16 mouse cellular contexts compared by ENCODE assay signal in genomic region chr4:119119354-119119753, GRCm38 (mm10). TPM values are rescaled to one million over a fixed set of nuclear protein-coding genes. Genes with fewer than 3 reads are reported as not detected.
DNase-seq lines count a peak whose midpoint lies in the region; ATAC-seq and TF ChIP-seq lines count a peak whose summit lies in the region.
"Had no signal": no experiment of that assay in that cellular context is flagged by ENCODE, and none has a peak within 500 bp of the region (broad histone marks: within the 10 kb centered on the region; RNA-seq: fewer than 3 reads in every experiment).

No protein-coding gene starts in this region.

- H3K9ac ChIP-seq in heart, embryonic 11.5 days (ENCODE audit: low read depth, low read length): peak overlapping the region; percentile 56
- H3K9ac ChIP-seq in kidney, embryonic 15.5 days: no peak overlapping the region
- H3K9ac ChIP-seq in liver, embryonic 16.5 days (ENCODE audit: low read depth, low read length): no peak overlapping the region; the same call in 1 of the 2 replicates
- no peak overlapping the region for H3K9ac ChIP-seq in forebrain, embryonic 16.5 days (replicated peaks; ENCODE audit: low read depth, low read length)
- H3K9ac ChIP-seq: hindbrain, embryonic 13.5 days; midbrain, embryonic 12.5 days had no signal

- ATAC-seq in heart, embryonic 11.5 days (replicated peaks; ENCODE audit: insufficient number of reproducible peaks, low FRiP score, low TSS enrichment): no peak
- no peak for ATAC-seq in kidney, embryonic 15.5 days (replicated peaks; ENCODE audit: low FRiP score)
- ATAC-seq in liver, embryonic 16.5 days (ENCODE audit: low read depth): no peak
- no peak for ATAC-seq in forebrain, embryonic 16.5 days
- ATAC-seq: intestine, embryonic 16.5 days; Patski had no signal

- no peak for TF ChIP-seq CTCF in E14TG2a.4 (conservative IDR thresholded peaks at IDR 0.05; ENCODE audit: low read length)

- DNase-seq in heart, postnatal 4 days: no peak
- no peak for DNase-seq in kidney, postnatal 4 days
- DNase-seq in frontal cortex, postnatal 25 days (ENCODE audit: low spot score in 2 of 2): no peak
- DNase-seq: cerebellum, adult 11 months; cerebellum, postnatal 36 days; retina, postnatal 1 day; thymus, postnatal 25 days had no signal

- peaks cover 92% of the 10 kb centered on the region for H3K4me1 ChIP-seq in heart, embryonic 11.5 days (ENCODE audit: control insufficient read depth, insufficient read depth, low read length)
- peaks cover 60% of the 10 kb centered on the region for H3K4me1 ChIP-seq in kidney, embryonic 15.5 days
- H3K4me1 ChIP-seq in E14TG2a.4 (replicated peaks; ENCODE audit: low read depth, low read length): peaks cover 100% of the 10 kb centered on the region
- peaks cover 88% of the 10 kb centered on the region for H3K4me1 ChIP-seq in liver, embryonic 16.5 days (ENCODE audit: control insufficient read depth, low read depth, low read length)
- H3K4me1 ChIP-seq in forebrain, embryonic 16.5 days (replicated peaks; ENCODE audit: control insufficient read depth, insufficient read depth, low read length): no peaks in the 10 kb centered on the region

- no peak overlapping the region for H3K4me2 ChIP-seq in heart, embryonic 11.5 days
- H3K4me2 ChIP-seq in kidney, embryonic 15.5 days: no peak overlapping the region
- no peak overlapping the region for H3K4me2 ChIP-seq in liver, embryonic 16.5 days (ENCODE audit: low read depth, low read length)
- no peak overlapping the region for H3K4me2 ChIP-seq in forebrain, embryonic 16.5 days (ENCODE audit: low read length)
- H3K4me2 ChIP-seq: hindbrain, embryonic 13.5 days; midbrain, embryonic 12.5 days had no signal

- H3K27me3 ChIP-seq in heart, embryonic 11.5 days (ENCODE audit: control insufficient read depth, insufficient read depth, low read length): no peaks in the 10 kb centered on the region
- no peaks in the 10 kb centered on the region for H3K27me3 ChIP-seq in kidney, embryonic 15.5 days
- no peaks in the 10 kb centered on the region for H3K27me3 ChIP-seq in E14TG2a.4 (ENCODE audit: insufficient read depth, low read length)
- H3K27me3 ChIP-seq in liver, embryonic 16.5 days (ENCODE audit: control insufficient read depth, insufficient read depth, low read depth, low read length): no peaks in the 10 kb centered on the region
- no peaks in the 10 kb centered on the region for H3K27me3 ChIP-seq in forebrain, embryonic 16.5 days (replicated peaks; ENCODE audit: control insufficient read depth, insufficient read depth, low read length)
- H3K27me3 ChIP-seq: hindbrain, embryonic 13.5 days; midbrain, embryonic 12.5 days; Patski had no signal

- peak overlapping the region; percentile 86 for H3K27ac ChIP-seq in heart, embryonic 11.5 days (ENCODE audit: low read depth, low read length)
- peak overlapping the region; percentile 59 for H3K27ac ChIP-seq in kidney, embryonic 15.5 days
- peak overlapping the region; percentile 35 for H3K27ac ChIP-seq in liver, embryonic 16.5 days (ENCODE audit: low read length)
- H3K27ac ChIP-seq in forebrain, embryonic 16.5 days (ENCODE audit: low read length): no peak overlapping the region
- H3K27ac ChIP-seq: hindbrain, embryonic 13.5 days; midbrain, embryonic 12.5 days had no signal

- H3K36me3 ChIP-seq in heart, embryonic 11.5 days (ENCODE audit: control insufficient read depth, insufficient read depth, low read length): peaks cover 15% of the 10 kb centered on the region
- peaks cover 40% of the 10 kb centered on the region for H3K36me3 ChIP-seq in kidney, embryonic 15.5 days
- peaks cover 100% of the 10 kb centered on the region for H3K36me3 ChIP-seq in E14TG2a.4 (ENCODE audit: insufficient read depth, low read length)
- H3K36me3 ChIP-seq in liver, embryonic 16.5 days (ENCODE audit: control insufficient read depth, insufficient read depth): peaks cover 97% of the 10 kb centered on the region
- no peaks in the 10 kb centered on the region for H3K36me3 ChIP-seq in forebrain, embryonic 16.5 days (ENCODE audit: control insufficient read depth, insufficient read depth)

- WGBS in heart, embryonic 11.5 days (ENCODE audit: insufficient replicate concordance): 71% methylated on average over 5 of the region's 5 CpGs
- WGBS in kidney, embryonic 15.5 days: 62% methylated on average over 5 of the region's 5 CpGs
- 47% methylated on average over 5 of the region's 5 CpGs for WGBS in liver, embryonic 16.5 days (ENCODE audit: insufficient replicate concordance)
- 68% methylated on average over 5 of the region's 5 CpGs for WGBS in forebrain, embryonic 16.5 days

- H3K9me3 ChIP-seq in heart, embryonic 11.5 days (replicated peaks; ENCODE audit: control insufficient read depth, low read length): no peaks in the 10 kb centered on the region
- H3K9me3 ChIP-seq in kidney, embryonic 15.5 days (replicated peaks): no peaks in the 10 kb centered on the region
- H3K9me3 ChIP-seq in E14TG2a.4 (ENCODE audit: low read length): no peaks in the 10 kb centered on the region
- no peaks in the 10 kb centered on the region for H3K9me3 ChIP-seq in liver, embryonic 16.5 days (replicated peaks; ENCODE audit: control insufficient read depth, low read length)
- no peaks in the 10 kb centered on the region for H3K9me3 ChIP-seq in forebrain, embryonic 16.5 days (ENCODE audit: control insufficient read depth, low read length)
- H3K9me3 ChIP-seq: hindbrain, embryonic 13.5 days; midbrain, embryonic 12.5 days had no signal

- no peak overlapping the region for H3K4me3 ChIP-seq in heart, embryonic 11.5 days (ENCODE audit: low read depth, low read length)
- H3K4me3 ChIP-seq in kidney, embryonic 15.5 days (replicated peaks): no peak overlapping the region
- H3K4me3 ChIP-seq in E14TG2a.4 (replicated peaks; ENCODE audit: low read length): peak overlapping the region; percentile 97
- H3K4me3 ChIP-seq in liver, embryonic 16.5 days (ENCODE audit: low read depth, low read length): no peak overlapping the region
- H3K4me3 ChIP-seq in forebrain, embryonic 16.5 days (replicated peaks; ENCODE audit: low read length): no peak overlapping the region
- H3K4me3 ChIP-seq: hindbrain, embryonic 13.5 days; midbrain, embryonic 12.5 days had no signal

RNA-seq across cellular contexts. Expression of gene Slc2a1, which starts 10.8 kb away (rescaled TPM):
- polyA plus RNA-seq in heart, embryonic 11.5 days (2014; fragmentation: Nextera tagmentation; extraction: Ambion mirVana): 426 and 446 TPM in 2 replicates
- total RNA-seq in heart, postnatal 4 days (2021): 10 to 100 TPM; 15.2 to 16.2 TPM
- polyA plus RNA-seq in kidney, embryonic 15.5 days (2015; fragmentation: Nextera tagmentation; extraction: Ambion mirVana): 78.5 and 91.6 TPM in 2 replicates
- 288 and 291 TPM in 2 replicates for polyA plus RNA-seq in liver, embryonic 16.5 days (2015; fragmentation: Nextera tagmentation; extraction: Ambion mirVana)
- polyA plus RNA-seq in forebrain, embryonic 16.5 days (2015; fragmentation: Nextera tagmentation; extraction: Ambion mirVana): 88.3 and 103 TPM in 2 replicates

RNA-seq across cellular contexts. Expression of gene Zfp691, which starts 54.6 kb away (rescaled TPM):
- polyA plus RNA-seq in heart, embryonic 11.5 days (2014; fragmentation: Nextera tagmentation; extraction: Ambion mirVana): 10.9 and 13.7 TPM in 2 replicates
- total RNA-seq in heart, postnatal 4 days (2021): 10 to 100 TPM; 13.2 to 17.7 TPM
- 9.6 and 13.6 TPM in 2 replicates for polyA plus RNA-seq in kidney, embryonic 15.5 days (2015; fragmentation: Nextera tagmentation; extraction: Ambion mirVana)
- polyA plus RNA-seq in liver, embryonic 16.5 days (2015; fragmentation: Nextera tagmentation; extraction: Ambion mirVana): 2.0 and 2.1 TPM in 2 replicates
- 3.7 and 6.1 TPM in 2 replicates for polyA plus RNA-seq in forebrain, embryonic 16.5 days (2015; fragmentation: Nextera tagmentation; extraction: Ambion mirVana)
